Mouse (Mus musculus): ENCODE results near the gene Actb.

GRCm38 (mm10) chr5:142900651-142901050 is 5.9 kb downstream of the Actb start:
- no peak for TF ChIP-seq CTCF (IDR thresholded peaks at IDR 0.05; ENCODE audit: extremely low read depth, insufficient read depth, low read length)
- TF ChIP-seq POLR2A (IDR thresholded peaks at IDR 0.05; ENCODE audit: extremely low read depth, insufficient read depth, low read length) = no peak

All from cortical plate, adult 2 months (tissue).